Mouse (Mus musculus) midbrain, embryonic 16.5 days (tissue): ENCODE measurements around the gene Ednrb. TPM values are rescaled to one million over a fixed set of nuclear protein-coding genes. Genes with fewer than 3 reads are reported as not detected.

Experiments
- polyA plus RNA-seq: library from polyadenylated mRNA; unstranded; fragments of >200 nt; fragmentation: Nextera tagmentation; extraction: Ambion mirVana; gene quantifications from 2 replicates; pipeline ENCODE4 v1.2.1, GENCODE M21; 2015

The Ednrb gene
- polyA plus RNA-seq, 1 experiment from 2014 or later, result 114 TPM

Other genes starting within 250 kb of the Ednrb start
- 13.0 and 15.4 TPM in 2 replicates for gene Slain1, start 194.2 kb downstream of the Ednrb start, polyA plus RNA-seq